Mouse (Mus musculus): Measurements from ENCODE around the gene Ror1. TPM values are rescaled to one million over a fixed set of nuclear protein-coding genes. Genes with fewer than 3 reads are reported as not detected.

The Ror1 gene
- 10.5 and 10.7 TPM in 2 replicates for polyA plus RNA-seq (2015; fragmentation: Nextera tagmentation; extraction: Ambion mirVana)

- H3K4me1 ChIP-seq: peaks cover 28% of the 10 kb centered on the region
- H3K4me2 ChIP-seq: peak within 1 kb of the TSS; percentile 77
- no peaks in the 10 kb centered on the region for H3K36me3 ChIP-seq
- peak within 1 kb of the TSS; percentile 80 for H3K4me3 ChIP-seq
- no peaks in the 10 kb centered on the region for H3K9me3 ChIP-seq
- peak; percentile 76 for ATAC-seq (ENCODE audit: extremely low read depth, insufficient number of reproducible peaks, low FRiP score, low TSS enrichment)
- whole genome bisulfite sequencing: under 1% methylated on average over 65 of the region's 76 CpGs
- peaks cover 14% of the 10 kb centered on the region for H3K27me3 ChIP-seq (replicated peaks)
- peak within 1 kb of the TSS; percentile 93 for H3K9ac ChIP-seq
- peak within 1 kb of the TSS; percentile 90 for H3K27ac ChIP-seq (replicated peaks)
These were observed at the start of gene Ror1 for GRCm38 (mm10) chr4:100095685-100096595. Gene Ror1 (plus strand): TSS chr4:100095791.

DNA sequence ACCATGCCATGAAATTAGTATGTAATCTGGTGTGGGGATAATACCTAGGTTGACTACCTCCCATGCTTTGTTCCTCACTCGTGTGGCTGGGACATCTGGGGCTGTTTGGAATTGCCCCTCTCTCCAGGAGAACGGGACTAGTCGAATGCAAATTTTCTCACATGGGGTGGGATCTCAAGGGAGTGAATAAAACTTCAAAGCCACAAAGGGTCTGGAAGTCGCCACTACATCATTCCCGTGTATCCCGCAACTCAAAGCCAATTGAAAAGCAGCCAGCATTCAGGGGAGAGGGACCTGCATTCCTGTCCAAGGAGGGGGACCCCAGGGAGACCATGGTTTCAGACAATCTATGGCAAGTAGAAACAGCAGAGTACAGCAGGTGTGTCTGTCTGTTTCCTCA lies 48.5 kb upstream of the Ror1 start:
- no peak overlapping the region for H3K9ac ChIP-seq
- H3K27me3 ChIP-seq (replicated peaks): peaks cover 5% of the 10 kb centered on the region; the same call in 1 of the 2 replicates
- peaks cover 27% of the 10 kb centered on the region for H3K4me1 ChIP-seq
- H3K36me3 ChIP-seq: no peaks in the 10 kb centered on the region
- no peak for ATAC-seq (ENCODE audit: extremely low read depth, insufficient number of reproducible peaks, low FRiP score, low TSS enrichment)
- 54% methylated on average over 6 of the region's 6 CpGs for WGBS
- no peak overlapping the region for H3K4me2 ChIP-seq
- H3K4me3 ChIP-seq: no peak overlapping the region
- H3K27ac ChIP-seq (replicated peaks): no peak overlapping the region
- 0 out of 2 replicates have a peak, but pooled peaks cover 5% of the 10 kb centered on the region for H3K9me3 ChIP-seq

- no peak for ATAC-seq (ENCODE audit: extremely low read depth, insufficient number of reproducible peaks, low FRiP score, low TSS enrichment)
- WGBS: 56% methylated on average over 7 of the region's 7 CpGs
These were observed 47.1 kb upstream of the Ror1 start for GRCm38 (mm10) chr4:100048351-100048950.

DNA sequence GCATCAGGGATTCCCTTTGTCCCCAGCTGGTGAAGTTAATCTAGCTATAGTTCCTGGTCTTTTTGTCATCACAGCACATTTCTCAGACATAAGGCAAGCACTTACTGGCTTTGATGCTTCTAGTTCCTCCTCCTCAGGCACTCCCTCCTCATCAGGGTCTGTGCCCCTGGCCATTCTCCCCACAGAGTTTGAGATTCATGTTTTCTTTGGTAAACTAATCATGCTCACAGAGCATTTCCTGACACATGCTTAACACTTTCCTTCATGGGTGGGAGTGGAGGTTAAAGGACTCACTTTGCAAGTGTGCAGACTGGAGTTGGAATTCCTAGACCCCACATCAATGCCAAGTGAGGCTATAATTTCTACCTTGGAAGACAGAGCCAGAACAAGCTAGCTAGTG lies 43.8 kb upstream of the Ror1 start:
- Histone ChIP-seq H3K4me3 (no peak overlapping the region), H3K36me3 (no peaks in the 10 kb centered on the region), H3K4me2 (no peak overlapping the region), H3K27me3 (replicated peaks) (0 out of 2 replicates have a peak, but pooled peaks cover 5% of the 10 kb centered on the region), H3K4me1 (peaks cover 33% of the 10 kb centered on the region), H3K9ac (no peak overlapping the region), H3K9me3 (0 out of 2 replicates have a peak, but pooled peaks cover 5% of the 10 kb centered on the region), H3K27ac (replicated peaks) (no peak overlapping the region)
- no peak for ATAC-seq (ENCODE audit: extremely low read depth, insufficient number of reproducible peaks, low FRiP score, low TSS enrichment)

More at GRCm38 (mm10) chr4:100048351-100048950, 47.1 kb upstream of the Ror1 start:
- Histone ChIP-seq H3K36me3 (no peaks in the 10 kb centered on the region), H3K4me1 (peaks cover 24% of the 10 kb centered on the region), H3K9ac (no peak overlapping the region), H3K4me3 (no peak overlapping the region), H3K4me2 (no peak overlapping the region), H3K9me3 (0 out of 2 replicates have a peak, but pooled peaks cover 5% of the 10 kb centered on the region), H3K27ac (replicated peaks) (peak overlapping the region; percentile 65), H3K27me3 (replicated peaks) (peaks cover 5% of the 10 kb centered on the region; the same call in 1 of the 2 replicates)

- no peak overlapping the region for H3K4me3 ChIP-seq
- 0 out of 2 replicates have a peak, but pooled peaks cover 5% of the 10 kb centered on the region for H3K9me3 ChIP-seq
- no peaks in the 10 kb centered on the region for H3K36me3 ChIP-seq
- no peak overlapping the region for H3K9ac ChIP-seq
- peaks cover 33% of the 10 kb centered on the region for H3K4me1 ChIP-seq
- 0 out of 2 replicates have a peak, but pooled peaks cover 5% of the 10 kb centered on the region for H3K27me3 ChIP-seq (replicated peaks)
- H3K27ac ChIP-seq (replicated peaks): no peak overlapping the region
- 67% methylated on average over 3 of the region's 3 CpGs for WGBS
- H3K4me2 ChIP-seq: no peak overlapping the region
- ATAC-seq (ENCODE audit: extremely low read depth, insufficient number of reproducible peaks, low FRiP score, low TSS enrichment): no peak
These were observed 43.3 kb upstream of the Ror1 start for GRCm38 (mm10) chr4:100052258-100052657.

DNA sequence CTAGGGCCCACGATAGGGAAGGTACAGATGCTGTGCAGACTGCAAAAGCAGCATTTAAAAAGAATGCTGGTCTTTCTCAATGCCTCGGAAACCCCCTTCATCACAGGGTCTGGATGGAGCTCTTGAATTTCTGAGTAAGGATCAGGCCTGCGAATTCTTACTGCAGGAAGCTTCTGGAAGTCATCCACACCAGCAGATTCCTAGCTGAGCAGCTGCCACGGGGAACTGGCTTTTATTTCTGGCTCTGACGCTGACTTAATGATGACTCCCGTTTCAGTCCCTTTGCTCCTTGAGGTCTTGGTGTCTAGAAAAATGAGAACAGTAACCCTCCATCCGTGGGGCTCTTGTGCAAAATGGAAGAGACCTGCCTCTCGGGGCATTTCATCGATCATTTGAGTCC lies 39.5 kb upstream of the Ror1 start:
- Histone ChIP-seq H3K4me2 (no peak overlapping the region), H3K9ac (no peak overlapping the region), H3K36me3 (no peaks in the 10 kb centered on the region), H3K4me1 (peaks cover 9% of the 10 kb centered on the region; the same call in 1 of the 2 replicates), H3K9me3 (no peaks in the 10 kb centered on the region), H3K4me3 (no peak overlapping the region), H3K27me3 (replicated peaks) (no peaks in the 10 kb centered on the region), H3K27ac (replicated peaks) (no peak overlapping the region)
- no peak for ATAC-seq (ENCODE audit: extremely low read depth, insufficient number of reproducible peaks, low FRiP score, low TSS enrichment)
- 41% methylated on average over 9 of the region's 9 CpGs for WGBS

DNA sequence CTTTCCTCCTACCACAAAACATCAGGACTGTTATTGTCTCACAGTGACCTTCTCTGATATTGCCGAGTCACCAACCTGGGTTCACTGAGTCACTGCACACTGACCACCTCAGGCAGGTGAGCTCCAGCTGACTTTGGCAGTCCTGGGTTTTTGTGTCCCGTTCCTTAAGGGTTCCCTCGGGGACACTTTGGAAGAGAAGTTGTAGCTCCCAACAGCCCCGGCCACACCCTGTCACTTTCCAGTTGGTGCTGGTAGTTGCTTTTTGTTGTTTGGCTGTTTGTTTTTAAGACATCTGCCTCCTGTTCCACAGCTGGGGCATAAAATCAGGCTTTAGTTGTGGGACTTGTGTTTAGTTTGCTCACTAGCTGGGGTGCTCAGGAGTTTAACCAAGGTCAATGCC lies 39.1 kb upstream of the Ror1 start:
- ATAC-seq (ENCODE audit: extremely low read depth, insufficient number of reproducible peaks, low FRiP score, low TSS enrichment): no peak
- Histone ChIP-seq H3K4me2 (no peak overlapping the region), H3K27ac (replicated peaks) (no peak overlapping the region)

DNA sequence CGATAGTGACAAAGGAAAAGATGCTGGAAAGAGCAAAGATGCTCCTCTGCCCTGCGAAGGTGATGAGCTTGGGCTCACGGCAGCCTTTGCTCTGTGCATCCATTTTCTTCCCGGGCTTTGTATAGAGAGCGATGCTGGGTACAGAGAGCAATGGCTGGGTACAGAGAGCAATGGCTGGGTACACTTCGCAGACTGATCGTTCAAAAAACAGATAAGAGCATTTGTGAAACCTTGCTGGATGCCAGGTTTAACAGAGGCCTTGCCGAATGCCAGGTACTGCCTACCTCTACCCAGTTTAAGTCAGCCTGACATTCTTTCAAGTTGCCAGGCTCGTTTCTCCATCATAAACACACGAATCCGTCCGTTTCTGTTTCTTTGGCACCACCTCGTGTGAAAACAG lies 38.2 kb upstream of the Ror1 start:
- Histone ChIP-seq H3K4me1 (peaks cover 9% of the 10 kb centered on the region; the same call in 1 of the 2 replicates), H3K4me2 (no peak overlapping the region), H3K4me3 (no peak overlapping the region), H3K27me3 (replicated peaks) (no peaks in the 10 kb centered on the region), H3K9me3 (no peaks in the 10 kb centered on the region), H3K27ac (replicated peaks) (no peak overlapping the region), H3K36me3 (no peaks in the 10 kb centered on the region), H3K9ac (no peak overlapping the region)
- 85% methylated on average over 13 of the region's 13 CpGs for WGBS
- ATAC-seq (ENCODE audit: extremely low read depth, insufficient number of reproducible peaks, low FRiP score, low TSS enrichment): no peak

More for the DNA sequence above, 39.1 kb upstream of the Ror1 start:
- H3K9ac ChIP-seq: no peak overlapping the region
- 69% methylated on average over 4 of the region's 4 CpGs for WGBS
- H3K36me3 ChIP-seq: no peaks in the 10 kb centered on the region
- no peak overlapping the region for H3K4me3 ChIP-seq
- H3K9me3 ChIP-seq: no peaks in the 10 kb centered on the region
- H3K4me1 ChIP-seq: peaks cover 9% of the 10 kb centered on the region; the same call in 1 of the 2 replicates
- no peaks in the 10 kb centered on the region for H3K27me3 ChIP-seq (replicated peaks)

GRCm38 (mm10) chr4:100058631-100059030 lies 37.0 kb upstream of the Ror1 start:
- Histone ChIP-seq H3K27ac (replicated peaks) (no peak overlapping the region), H3K27me3 (replicated peaks) (no peaks in the 10 kb centered on the region), H3K4me1 (peaks cover 9% of the 10 kb centered on the region; the same call in 1 of the 2 replicates), H3K4me3 (no peak overlapping the region), H3K9ac (no peak overlapping the region), H3K36me3 (no peaks in the 10 kb centered on the region), H3K9me3 (no peaks in the 10 kb centered on the region), H3K4me2 (no peak overlapping the region)
- 86% methylated on average over 5 of the region's 5 CpGs for WGBS
- no peak for ATAC-seq (ENCODE audit: extremely low read depth, insufficient number of reproducible peaks, low FRiP score, low TSS enrichment)

GRCm38 (mm10) chr4:100059811-100060210 lies 35.8 kb upstream of the Ror1 start:
- no peak overlapping the region for H3K9ac ChIP-seq
- H3K27ac ChIP-seq (replicated peaks): no peak overlapping the region
- H3K4me2 ChIP-seq: no peak overlapping the region
- no peak for ATAC-seq (ENCODE audit: extremely low read depth, insufficient number of reproducible peaks, low FRiP score, low TSS enrichment)
- H3K4me3 ChIP-seq: no peak overlapping the region
- WGBS: 68% methylated on average over 3 of the region's 3 CpGs
- H3K4me1 ChIP-seq: peaks cover 17% of the 10 kb centered on the region
- no peaks in the 10 kb centered on the region for H3K36me3 ChIP-seq
- H3K9me3 ChIP-seq: no peaks in the 10 kb centered on the region
- H3K27me3 ChIP-seq (replicated peaks): no peaks in the 10 kb centered on the region

- no peak for ATAC-seq (ENCODE audit: extremely low read depth, insufficient number of reproducible peaks, low FRiP score, low TSS enrichment)
- peaks cover 10% of the 10 kb centered on the region for H3K4me1 ChIP-seq
- no peaks in the 10 kb centered on the region; the same call in 1 of the 2 replicates for H3K27me3 ChIP-seq (replicated peaks)
- H3K9me3 ChIP-seq: no peaks in the 10 kb centered on the region
- 72% methylated on average over 19 of the region's 19 CpGs for WGBS
- H3K4me2 ChIP-seq: no peak overlapping the region
- no peak overlapping the region for H3K9ac ChIP-seq
- H3K27ac ChIP-seq (replicated peaks): no peak overlapping the region
- H3K36me3 ChIP-seq: no peaks in the 10 kb centered on the region
- H3K4me3 ChIP-seq: no peak overlapping the region
These were observed 34.1 kb upstream of the Ror1 start for GRCm38 (mm10) chr4:100061396-100062066.

Data from heart, embryonic 13.5 days (tissue).